Comparison of ENCODE assay signal across 8 mouse cellular contexts in genomic region chr2:131037226-131037990, GRCm38 (mm10). TPM values are rescaled to one million over a fixed set of nuclear protein-coding genes. Genes with fewer than 3 reads are reported as not detected.
DNase-seq lines count a peak whose midpoint lies in the region; ATAC-seq and TF ChIP-seq lines count a peak whose summit lies in the region.

No protein-coding gene starts in this region.

- no peaks in the 10 kb centered on the region for H3K36me3 ChIP-seq in heart, postnatal 0 days (replicated peaks; ENCODE audit: control insufficient read depth, insufficient read depth, low read length)
- H3K36me3 ChIP-seq in limb, embryonic 14.5 days (ENCODE audit: control insufficient read depth, insufficient read depth, low read length): no peaks in the 10 kb centered on the region
- H3K36me3 ChIP-seq in hindbrain, postnatal 0 days (ENCODE audit: insufficient read depth, low read length): no peaks in the 10 kb centered on the region
- no peaks in the 10 kb centered on the region for H3K36me3 ChIP-seq in forebrain, embryonic 10.5 days (replicated peaks)

- no peak overlapping the region for H3K4me2 ChIP-seq in heart, postnatal 0 days (ENCODE audit: low read depth, low read length)
- H3K4me2 ChIP-seq in limb, embryonic 14.5 days (replicated peaks; ENCODE audit: low read depth, low read length, severe bottlenecking): no peak overlapping the region
- H3K4me2 ChIP-seq in hindbrain, postnatal 0 days (ENCODE audit: low read depth, low read length): no peak overlapping the region

- no peak for TF ChIP-seq POLR2A in limb, embryonic 14.5 days (IDR thresholded peaks at IDR 0.05; ENCODE audit: borderline replicate concordance, extremely low read depth, insufficient read depth, insufficient read length)

- no peak for TF ChIP-seq CTCF in heart, postnatal 0 days (IDR thresholded peaks at IDR 0.05; ENCODE audit: low read depth)
- no peak for TF ChIP-seq CTCF in hindbrain, postnatal 0 days (IDR thresholded peaks at IDR 0.05; ENCODE audit: low read depth)

- DNase-seq in adrenal gland, postnatal 10 days: peak; percentile 49
- no peak for DNase-seq in adrenal gland, adult 8-10 months
- DNase-seq in Muller cell, postnatal 12 days (ENCODE audit: inconsistent ontology term): peak; percentile 87
- DNase-seq in heart, postnatal 0 days (ENCODE audit: low spot score): peak; percentile 84
- DNase-seq in limb, embryonic 14.5 days (ENCODE audit: low spot score): peak; percentile 59
- no peak for DNase-seq in hindbrain, postnatal 0 days (ENCODE audit: low spot score)
- DNase-seq in cerebellum, adult 8-10 months: no peak
- DNase-seq in forebrain, embryonic 10.5 days (ENCODE audit: extremely low spot score, low spot score): no peak

- H3K9ac ChIP-seq in heart, postnatal 0 days (replicated peaks; ENCODE audit: low read depth, low read length): no peak overlapping the region
- H3K9ac ChIP-seq in limb, embryonic 14.5 days (ENCODE audit: low read depth, low read length, severe bottlenecking): no peak overlapping the region
- H3K9ac ChIP-seq in hindbrain, postnatal 0 days (replicated peaks; ENCODE audit: low read length): no peak overlapping the region

- TF ChIP-seq EP300 in heart, postnatal 0 days (IDR thresholded peaks at IDR 0.05; ENCODE audit: low read depth): no peak; the same call in 1 of the 2 replicates

- H3K27ac ChIP-seq in heart, postnatal 0 days (ENCODE audit: low read depth): no peak overlapping the region
- H3K27ac ChIP-seq in limb, embryonic 14.5 days (replicated peaks; ENCODE audit: low read depth, low read length): no peak overlapping the region
- no peak overlapping the region for H3K27ac ChIP-seq in hindbrain, postnatal 0 days
- no peak overlapping the region for H3K27ac ChIP-seq in forebrain, embryonic 10.5 days

- peaks cover 44% of the 10 kb centered on the region for H3K27me3 ChIP-seq in heart, postnatal 0 days (ENCODE audit: control insufficient read depth, insufficient read depth, low read length)
- H3K27me3 ChIP-seq in limb, embryonic 14.5 days (ENCODE audit: control insufficient read depth, insufficient read depth, low read length): peaks cover 21% of the 10 kb centered on the region
- no peaks in the 10 kb centered on the region for H3K27me3 ChIP-seq in hindbrain, postnatal 0 days (ENCODE audit: insufficient read depth, low read length)
- peaks cover 53% of the 10 kb centered on the region for H3K27me3 ChIP-seq in forebrain, embryonic 10.5 days (ENCODE audit: poor library complexity, severe bottlenecking)

- H3K9me3 ChIP-seq in heart, postnatal 0 days (replicated peaks; ENCODE audit: control insufficient read depth, low read length): peaks cover 9% of the 10 kb centered on the region
- no peaks in the 10 kb centered on the region for H3K9me3 ChIP-seq in limb, embryonic 14.5 days (ENCODE audit: control insufficient read depth, low read length)
- H3K9me3 ChIP-seq in hindbrain, postnatal 0 days (ENCODE audit: low read length): no peaks in the 10 kb centered on the region
- no peaks in the 10 kb centered on the region for H3K9me3 ChIP-seq in forebrain, embryonic 10.5 days

- peak; percentile 75 for ATAC-seq in heart, postnatal 0 days (ENCODE audit: insufficient read depth, low read depth)
- ATAC-seq in limb, embryonic 14.5 days (ENCODE audit: low FRiP score, low read depth): peak; percentile 13; the same call in 1 of the 2 replicates
- ATAC-seq in hindbrain, postnatal 0 days: no peak

- WGBS in heart, postnatal 0 days: 21% methylated on average over 17 of the region's 17 CpGs
- WGBS in limb, embryonic 14.5 days: 34% methylated on average over 17 of the region's 17 CpGs
- WGBS in hindbrain, postnatal 0 days: 44% methylated on average over 17 of the region's 17 CpGs
- WGBS in forebrain, embryonic 10.5 days: 76% methylated on average over 17 of the region's 17 CpGs

- no peak overlapping the region for H3K4me3 ChIP-seq in heart, postnatal 0 days (ENCODE audit: low read depth, low read length)
- no peak overlapping the region for H3K4me3 ChIP-seq in limb, embryonic 14.5 days (replicated peaks; ENCODE audit: low read length)
- no peak overlapping the region for H3K4me3 ChIP-seq in hindbrain, postnatal 0 days (ENCODE audit: low read length)
- no peak overlapping the region for H3K4me3 ChIP-seq in forebrain, embryonic 10.5 days

- H3K4me1 ChIP-seq in heart, postnatal 0 days (ENCODE audit: control insufficient read depth, insufficient read depth): peaks cover 9% of the 10 kb centered on the region
- peaks cover 11% of the 10 kb centered on the region; the same call in 1 of the 2 replicates for H3K4me1 ChIP-seq in limb, embryonic 14.5 days (ENCODE audit: control insufficient read depth, insufficient read depth, low read length)
- H3K4me1 ChIP-seq in hindbrain, postnatal 0 days (ENCODE audit: insufficient read depth, low read length): peaks cover 6% of the 10 kb centered on the region; the same call in 1 of the 2 replicates
- H3K4me1 ChIP-seq in forebrain, embryonic 10.5 days: peaks cover 16% of the 10 kb centered on the region

RNA-seq across cellular contexts. Expression of gene Gfra4, which starts 5.5 kb away (rescaled TPM):
- 10 to 100 TPM in 1 of 2 experiments, 1 to 10 TPM in 1; 8.5 to 15.1 TPM for total RNA-seq in adrenal gland, postnatal 10 days (2021)
- 1 to 10 TPM; 5.6 to 7.2 (median 6.3) TPM for total RNA-seq in adrenal gland, adult 8-10 months (2022)
- total RNA-seq in heart, postnatal 0 days (2014; rRNA removed; ENCODE audit: low replicate concordance): 0.19 and 10.7 TPM in 2 replicates
- polyA plus RNA-seq in heart, postnatal 0 days (2015; fragmentation: Nextera tagmentation; extraction: Ambion mirVana): 2.2 and 2.9 TPM in 2 replicates
- 56.1 and 72.8 TPM in 2 replicates for polyA plus RNA-seq in limb, embryonic 14.5 days (2012; rRNA removed)
- polyA plus RNA-seq in limb, embryonic 14.5 days (2014; fragmentation: Nextera tagmentation; extraction: Ambion mirVana): 33.3 and 38.6 TPM in 2 replicates
- 72.6 and 83.3 TPM in 2 replicates for total RNA-seq in hindbrain, postnatal 0 days (2014; rRNA removed)
- 52.0 and 57.1 TPM in 2 replicates for polyA plus RNA-seq in hindbrain, postnatal 0 days (2015; fragmentation: Nextera tagmentation; extraction: Ambion mirVana)
- 3.1 and 3.3 TPM in 2 replicates for polyA plus RNA-seq in forebrain, embryonic 10.5 days (2016; fragmentation: Nextera tagmentation; extraction: Ambion mirVana)

RNA-seq across cellular contexts. Expression of gene Adam33, which starts 26.2 kb away (rescaled TPM):
- total RNA-seq in adrenal gland, postnatal 10 days (2021): 1 to 10 TPM; 2.4 to 3.9 TPM
- total RNA-seq in adrenal gland, adult 8-10 months (2022): 1 to 10 TPM; 2.0 to 4.2 (median 3.6) TPM
- 9.4 and 10.3 TPM in 2 replicates for total RNA-seq in heart, postnatal 0 days (2014; rRNA removed; ENCODE audit: low replicate concordance)
- 4.8 and 5.2 TPM in 2 replicates for polyA plus RNA-seq in heart, postnatal 0 days (2015; fragmentation: Nextera tagmentation; extraction: Ambion mirVana)
- polyA plus RNA-seq in limb, embryonic 14.5 days (2012; rRNA removed): 104 and 121 TPM in 2 replicates
- 30.7 and 33.8 TPM in 2 replicates for polyA plus RNA-seq in limb, embryonic 14.5 days (2014; fragmentation: Nextera tagmentation; extraction: Ambion mirVana)
- 0.72 and 1.9 TPM in 2 replicates for total RNA-seq in hindbrain, postnatal 0 days (2014; rRNA removed)
- 1.5 and 1.8 TPM in 2 replicates for polyA plus RNA-seq in hindbrain, postnatal 0 days (2015; fragmentation: Nextera tagmentation; extraction: Ambion mirVana)
- polyA plus RNA-seq in forebrain, embryonic 10.5 days (2016; fragmentation: Nextera tagmentation; extraction: Ambion mirVana): 0.63 TPM in 1 of 2 replicates, not detected in the other

RNA-seq across cellular contexts. Expression of gene Siglec1, which starts 49.2 kb away (rescaled TPM):
- 1 to 10 TPM; 3.8 to 3.9 TPM for total RNA-seq in adrenal gland, postnatal 10 days (2021)
- total RNA-seq in adrenal gland, adult 8-10 months (2022): 1 to 10 TPM; 5.1 to 6.4 (median 6.3) TPM
- total RNA-seq in heart, postnatal 0 days (2014; rRNA removed; ENCODE audit: low replicate concordance): 2.2 and 3.4 TPM in 2 replicates
- polyA plus RNA-seq in heart, postnatal 0 days (2015; fragmentation: Nextera tagmentation; extraction: Ambion mirVana): 0.20 and 0.27 TPM in 2 replicates
- 0.87 and 1.2 TPM in 2 replicates for polyA plus RNA-seq in limb, embryonic 14.5 days (2012; rRNA removed)
- 0.51 and 0.94 TPM in 2 replicates for polyA plus RNA-seq in limb, embryonic 14.5 days (2014; fragmentation: Nextera tagmentation; extraction: Ambion mirVana)
- 0.75 and 0.99 TPM in 2 replicates for total RNA-seq in hindbrain, postnatal 0 days (2014; rRNA removed)
- polyA plus RNA-seq in hindbrain, postnatal 0 days (2015; fragmentation: Nextera tagmentation; extraction: Ambion mirVana): 0.19 and 0.28 TPM in 2 replicates
- 0.09 and 0.12 TPM in 2 replicates for polyA plus RNA-seq in forebrain, embryonic 10.5 days (2016; fragmentation: Nextera tagmentation; extraction: Ambion mirVana)

Comparison
In these comparisons a context has a peak if more than half of its experiments do, and no peak if none do; other contexts are left out.
1. DNase-seq: peak in adrenal gland, postnatal 10 days (single experiment), Muller cell, postnatal 12 days (single experiment), heart, postnatal 0 days (single experiment) and limb, embryonic 14.5 days (single experiment); none in adrenal gland, adult 8-10 months (single experiment), hindbrain, postnatal 0 days (single experiment), cerebellum, adult 8-10 months (single experiment) and forebrain, embryonic 10.5 days (single experiment).